Mouse (Mus musculus): Measurements from ENCODE around the gene Ubash3a. TPM values are rescaled to one million over a fixed set of nuclear protein-coding genes. Genes with fewer than 3 reads are reported as not detected.

Ubash3a gene
- polyA plus RNA-seq, 2 experiments: 0.30 to 0.51 TPM

DNA sequence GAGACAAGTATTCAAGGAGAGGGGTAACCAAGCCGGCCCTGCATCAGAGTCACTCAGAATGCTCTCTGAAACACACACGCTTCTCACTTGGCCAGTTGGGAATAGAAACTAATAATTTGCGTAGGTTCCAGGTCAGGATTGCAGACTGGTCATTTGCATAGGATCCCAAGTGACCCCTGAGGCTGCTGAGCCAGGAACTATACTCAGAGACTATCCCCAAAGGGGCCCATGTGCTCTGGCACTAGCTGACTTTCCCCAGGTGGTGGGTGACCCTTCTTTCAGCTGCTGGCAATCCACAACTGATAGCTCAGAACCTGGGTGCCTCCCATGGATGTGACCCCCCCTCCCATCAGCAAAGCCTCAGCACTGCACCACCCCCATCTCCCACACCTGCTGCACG, 51.5 kb downstream of the Ubash3a start:
- Histone ChIP-seq H3K9ac (ENCODE audit: low read depth, low read length, severe bottlenecking) (no peak overlapping the region), H3K27ac (replicated peaks; ENCODE audit: low read depth, low read length) (no peak overlapping the region), H3K4me2 (replicated peaks; ENCODE audit: low read depth, low read length, severe bottlenecking) (no peak overlapping the region), H3K36me3 (ENCODE audit: control insufficient read depth, insufficient read depth, low read length) (no peaks in the 10 kb centered on the region), H3K4me3 (replicated peaks; ENCODE audit: low read length) (no peak overlapping the region), H3K27me3 (ENCODE audit: control insufficient read depth, insufficient read depth, low read length) (no peaks in the 10 kb centered on the region), H3K4me1 (ENCODE audit: control insufficient read depth, insufficient read depth, low read length) (0 out of 2 replicates have a peak, but pooled peaks cover 2% of the 10 kb centered on the region), H3K9me3 (ENCODE audit: control insufficient read depth, low read length) (no peaks in the 10 kb centered on the region)
- TF ChIP-seq POLR2A (IDR thresholded peaks at IDR 0.05; ENCODE audit: borderline replicate concordance, extremely low read depth, insufficient read depth, insufficient read length): no peak
- ATAC-seq (ENCODE audit: low FRiP score, low read depth): no peak
- WGBS: 70% methylated on average over 4 of the region's 4 CpGs
- no peak for DNase-seq (ENCODE audit: low spot score)

DNA sequence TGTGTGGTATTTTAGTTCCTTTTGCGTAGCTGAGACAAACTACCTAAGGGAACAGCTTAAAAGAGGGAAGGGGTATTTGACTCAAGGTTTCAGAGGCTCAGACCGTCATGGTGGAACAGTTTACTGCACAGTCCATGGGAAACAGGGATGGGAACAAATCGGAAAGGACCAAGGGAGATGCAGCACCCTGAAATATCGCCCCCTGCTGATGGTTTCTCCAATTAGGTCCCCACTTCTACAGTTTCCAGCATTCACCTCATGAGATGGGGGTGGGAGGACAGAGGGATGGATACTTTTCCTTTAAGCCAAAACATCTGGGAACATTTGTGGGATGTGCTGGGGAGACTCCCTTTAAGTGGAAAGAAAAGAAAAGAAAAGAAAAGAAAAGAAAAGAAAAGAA, 52.2 kb downstream of the Ubash3a start:
- DNase-seq (ENCODE audit: low spot score) (no peak), ATAC-seq (ENCODE audit: low FRiP score, low read depth) (no peak)
- no peaks in the 10 kb centered on the region for H3K27me3 ChIP-seq (ENCODE audit: control insufficient read depth, insufficient read depth, low read length)
- 71% methylated on average over 4 of the region's 4 CpGs for WGBS
- no peak overlapping the region for H3K4me3 ChIP-seq (replicated peaks; ENCODE audit: low read length)
- no peak overlapping the region for H3K27ac ChIP-seq (replicated peaks; ENCODE audit: low read depth, low read length)
- H3K4me2 ChIP-seq (replicated peaks; ENCODE audit: low read depth, low read length, severe bottlenecking): no peak overlapping the region
- no peaks in the 10 kb centered on the region for H3K4me1 ChIP-seq (ENCODE audit: control insufficient read depth, insufficient read depth, low read length)
- no peaks in the 10 kb centered on the region for H3K36me3 ChIP-seq (ENCODE audit: control insufficient read depth, insufficient read depth, low read length)
- no peaks in the 10 kb centered on the region for H3K9me3 ChIP-seq (ENCODE audit: control insufficient read depth, low read length)
- no peak overlapping the region for H3K9ac ChIP-seq (ENCODE audit: low read depth, low read length, severe bottlenecking)
- TF ChIP-seq POLR2A (IDR thresholded peaks at IDR 0.05; ENCODE audit: borderline replicate concordance, extremely low read depth, insufficient read depth, insufficient read length): no peak

DNA sequence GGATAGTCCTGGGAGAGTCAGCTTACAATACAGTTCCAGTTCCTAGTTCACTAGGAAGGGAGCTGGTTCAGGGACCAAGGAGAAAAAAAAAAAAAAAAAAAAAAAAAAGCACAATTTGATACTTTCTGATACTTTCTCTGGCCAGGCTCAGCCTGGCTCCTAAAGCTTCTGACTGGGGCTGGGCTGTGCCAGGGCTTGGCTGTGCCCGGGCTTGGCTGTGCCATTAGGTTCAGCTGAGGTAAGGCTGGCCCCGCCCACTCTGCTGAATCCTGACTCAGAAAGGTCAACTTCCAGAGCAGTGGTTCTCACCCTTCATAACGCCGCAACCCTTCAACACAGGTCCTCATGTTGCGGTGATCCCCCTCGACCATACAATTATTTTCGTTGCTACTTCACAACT, 52.8 kb downstream of the Ubash3a start:
- Histone ChIP-seq H3K4me2 (replicated peaks; ENCODE audit: low read depth, low read length, severe bottlenecking) (no peak overlapping the region), H3K36me3 (ENCODE audit: control insufficient read depth, insufficient read depth, low read length) (no peaks in the 10 kb centered on the region), H3K4me3 (replicated peaks; ENCODE audit: low read length) (no peak overlapping the region), H3K9me3 (ENCODE audit: control insufficient read depth, low read length) (no peaks in the 10 kb centered on the region), H3K9ac (ENCODE audit: low read depth, low read length, severe bottlenecking) (no peak overlapping the region), H3K27me3 (ENCODE audit: control insufficient read depth, insufficient read depth, low read length) (no peaks in the 10 kb centered on the region), H3K4me1 (ENCODE audit: control insufficient read depth, insufficient read depth, low read length) (no peaks in the 10 kb centered on the region), H3K27ac (replicated peaks; ENCODE audit: low read depth, low read length) (no peak overlapping the region)
- ATAC-seq (ENCODE audit: low FRiP score, low read depth): no peak
- WGBS: 72% methylated on average over 7 of the region's 7 CpGs
- no peak for TF ChIP-seq POLR2A (IDR thresholded peaks at IDR 0.05; ENCODE audit: borderline replicate concordance, extremely low read depth, insufficient read depth, insufficient read length)
- DNase-seq (ENCODE audit: low spot score): no peak

DNA sequence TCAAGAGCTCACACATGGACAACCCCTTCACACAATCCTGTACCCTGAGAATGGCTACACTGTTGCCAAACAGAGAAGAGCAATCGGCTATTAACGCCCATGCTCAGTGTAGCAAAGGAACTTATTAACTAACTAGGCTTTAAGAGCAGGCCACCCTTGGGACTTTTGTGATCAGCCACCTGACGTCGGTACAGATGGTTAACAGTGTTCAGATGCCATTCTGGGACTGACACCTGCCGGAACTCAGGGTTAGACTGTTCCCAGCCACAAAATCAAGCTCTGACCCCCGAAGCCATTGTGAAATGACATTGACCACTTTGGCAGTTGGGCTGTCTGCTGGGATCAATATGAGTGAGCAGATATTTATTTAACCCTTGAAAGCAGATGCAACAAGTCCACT, 53.7 kb downstream of the Ubash3a start:
- no peak for ATAC-seq (ENCODE audit: low FRiP score, low read depth)
- 77% methylated on average over 6 of the region's 6 CpGs for WGBS

DNA sequence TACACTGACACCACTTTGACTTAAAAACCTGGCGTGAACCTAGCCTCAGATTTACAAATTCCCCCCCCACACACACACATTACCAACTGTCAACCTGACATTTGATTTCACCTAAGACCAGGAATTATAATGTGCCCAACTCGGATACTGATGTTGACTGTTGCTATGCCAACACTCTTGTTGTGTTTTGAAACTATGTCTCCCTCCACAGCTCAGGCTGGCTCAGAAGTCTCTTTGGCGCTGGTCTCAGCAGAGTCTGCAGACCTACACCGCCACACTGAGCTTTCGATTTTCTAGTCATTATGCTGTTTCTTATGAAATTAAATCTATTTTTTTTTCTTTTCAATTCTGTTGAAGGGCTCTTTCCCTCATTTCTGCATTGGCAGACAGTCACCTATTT, 55.0 kb downstream of the Ubash3a start:
- Histone ChIP-seq H3K9ac (ENCODE audit: low read depth, low read length, severe bottlenecking) (no peak overlapping the region), H3K27me3 (ENCODE audit: control insufficient read depth, insufficient read depth, low read length) (no peaks in the 10 kb centered on the region), H3K36me3 (ENCODE audit: control insufficient read depth, insufficient read depth, low read length) (no peaks in the 10 kb centered on the region), H3K4me2 (replicated peaks; ENCODE audit: low read depth, low read length, severe bottlenecking) (no peak overlapping the region), H3K9me3 (ENCODE audit: control insufficient read depth, low read length) (no peaks in the 10 kb centered on the region), H3K27ac (replicated peaks; ENCODE audit: low read depth, low read length) (no peak overlapping the region), H3K4me1 (ENCODE audit: control insufficient read depth, insufficient read depth, low read length) (no peaks in the 10 kb centered on the region), H3K4me3 (replicated peaks; ENCODE audit: low read length) (no peak overlapping the region)
- TF ChIP-seq POLR2A (IDR thresholded peaks at IDR 0.05; ENCODE audit: borderline replicate concordance, extremely low read depth, insufficient read depth, insufficient read length): no peak
- 75% methylated on average over 5 of the region's 5 CpGs for WGBS
- no peak for DNase-seq (ENCODE audit: low spot score)
- ATAC-seq (ENCODE audit: low FRiP score, low read depth): no peak

More for the DNA sequence above, 53.7 kb downstream of the Ubash3a start:
- no peak overlapping the region for H3K4me2 ChIP-seq (replicated peaks; ENCODE audit: low read depth, low read length, severe bottlenecking)
- no peak for TF ChIP-seq POLR2A (IDR thresholded peaks at IDR 0.05; ENCODE audit: borderline replicate concordance, extremely low read depth, insufficient read depth, insufficient read length)
- H3K9me3 ChIP-seq (ENCODE audit: control insufficient read depth, low read length): no peaks in the 10 kb centered on the region
- no peak overlapping the region for H3K4me3 ChIP-seq (replicated peaks; ENCODE audit: low read length)
- no peaks in the 10 kb centered on the region for H3K27me3 ChIP-seq (ENCODE audit: control insufficient read depth, insufficient read depth, low read length)
- H3K9ac ChIP-seq (ENCODE audit: low read depth, low read length, severe bottlenecking): no peak overlapping the region
- H3K36me3 ChIP-seq (ENCODE audit: control insufficient read depth, insufficient read depth, low read length): no peaks in the 10 kb centered on the region
- no peaks in the 10 kb centered on the region for H3K4me1 ChIP-seq (ENCODE audit: control insufficient read depth, insufficient read depth, low read length)
- DNase-seq (ENCODE audit: low spot score): no peak
- H3K27ac ChIP-seq (replicated peaks; ENCODE audit: low read depth, low read length): no peak overlapping the region

DNA sequence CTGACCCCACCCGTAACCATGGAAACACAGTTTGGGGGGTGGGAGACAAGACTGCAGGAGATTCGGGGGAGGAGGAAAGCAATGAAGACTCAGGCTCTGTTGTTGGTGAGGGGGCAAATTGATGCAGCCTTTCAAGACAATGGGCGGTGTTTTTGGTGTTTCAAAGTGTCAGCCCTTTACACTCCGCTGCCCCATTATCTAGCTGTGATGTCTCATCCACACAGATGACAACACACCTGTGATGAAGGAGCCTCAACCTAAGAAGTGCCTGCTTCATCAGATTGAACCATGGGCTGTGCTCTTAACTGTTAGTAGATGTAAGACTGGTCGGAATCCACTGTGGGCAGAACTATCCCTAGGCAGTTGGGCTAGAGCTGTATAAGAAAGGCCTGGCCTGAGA, 56.1 kb downstream of the Ubash3a start:
- Histone ChIP-seq H3K27ac (replicated peaks; ENCODE audit: low read depth, low read length) (no peak overlapping the region), H3K4me2 (replicated peaks; ENCODE audit: low read depth, low read length, severe bottlenecking) (no peak overlapping the region), H3K27me3 (ENCODE audit: control insufficient read depth, insufficient read depth, low read length) (no peaks in the 10 kb centered on the region), H3K9me3 (ENCODE audit: control insufficient read depth, low read length) (no peaks in the 10 kb centered on the region), H3K36me3 (ENCODE audit: control insufficient read depth, insufficient read depth, low read length) (no peaks in the 10 kb centered on the region), H3K4me1 (ENCODE audit: control insufficient read depth, insufficient read depth, low read length) (no peaks in the 10 kb centered on the region), H3K4me3 (replicated peaks; ENCODE audit: low read length) (no peak overlapping the region), H3K9ac (ENCODE audit: low read depth, low read length, severe bottlenecking) (no peak overlapping the region)
- no peak for TF ChIP-seq POLR2A (IDR thresholded peaks at IDR 0.05; ENCODE audit: borderline replicate concordance, extremely low read depth, insufficient read depth, insufficient read length)
- ATAC-seq (ENCODE audit: low FRiP score, low read depth) (no peak), DNase-seq (ENCODE audit: low spot score) (no peak)
- WGBS: 92% methylated on average over 5 of the region's 5 CpGs
